Mouse (Mus musculus): ENCODE measurements around the gene Rpl23.

DNA sequence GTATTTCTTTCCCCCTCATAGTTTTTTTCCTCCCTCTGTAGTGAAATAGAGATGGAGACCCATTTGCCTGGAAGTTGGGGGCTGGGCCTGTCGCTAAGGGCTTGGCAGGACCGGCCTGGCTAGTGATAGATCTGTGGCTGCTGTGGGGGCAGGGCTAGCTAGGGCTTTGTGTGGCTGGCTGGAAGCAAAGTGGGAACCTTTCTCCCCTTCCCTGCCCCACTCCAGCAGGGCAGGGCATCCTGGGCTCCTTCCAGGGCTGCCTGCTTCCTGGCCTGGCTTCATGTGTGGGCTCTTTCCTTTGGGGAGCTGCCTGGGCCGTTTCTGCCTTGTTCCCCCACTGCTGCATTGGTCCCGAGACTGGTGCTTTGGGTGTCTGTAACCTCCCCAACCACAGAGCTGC lies 36.3 kb upstream of the Rpl23 start:
- no peak for TF ChIP-seq CTCF (IDR thresholded peaks at IDR 0.05; ENCODE audit: insufficient read depth, low read depth, low read length)
- no peak for TF ChIP-seq POLR2A (IDR thresholded peaks at IDR 0.05; ENCODE audit: insufficient read depth, low read depth, low read length)
